Mouse (Mus musculus) central nervous system, embryonic 18 days (tissue): ENCODE measurements around the gene Ube2f. TPM values are rescaled to one million over a fixed set of nuclear protein-coding genes. Genes with fewer than 3 reads are reported as not detected.

Source experiments
- polyA plus RNA-seq: library from polyadenylated mRNA; depleted of rRNA; stranded (reverse); fragments of >200 nt; gene quantifications from 2 replicates; pipeline ENCODE4 v1.2.3, GENCODE M21; 2012; rRNA removed

Gene Ube2f
- 55.4 and 58.8 TPM in 2 replicates for polyA plus RNA-seq

GRCm38 (mm10) chr1:91249564-91250414 is at the start of gene Ube2f:
Gene Ube2f, plus strand, starts transcription at chr1:91250304.

GRCm38 (mm10) chr1:91297799-91298744 is 48.0 kb downstream of the Ube2f start, which contains the start of gene Scly:
Gene Scly, plus strand, starts transcription at chr1:91298338.

DNA sequence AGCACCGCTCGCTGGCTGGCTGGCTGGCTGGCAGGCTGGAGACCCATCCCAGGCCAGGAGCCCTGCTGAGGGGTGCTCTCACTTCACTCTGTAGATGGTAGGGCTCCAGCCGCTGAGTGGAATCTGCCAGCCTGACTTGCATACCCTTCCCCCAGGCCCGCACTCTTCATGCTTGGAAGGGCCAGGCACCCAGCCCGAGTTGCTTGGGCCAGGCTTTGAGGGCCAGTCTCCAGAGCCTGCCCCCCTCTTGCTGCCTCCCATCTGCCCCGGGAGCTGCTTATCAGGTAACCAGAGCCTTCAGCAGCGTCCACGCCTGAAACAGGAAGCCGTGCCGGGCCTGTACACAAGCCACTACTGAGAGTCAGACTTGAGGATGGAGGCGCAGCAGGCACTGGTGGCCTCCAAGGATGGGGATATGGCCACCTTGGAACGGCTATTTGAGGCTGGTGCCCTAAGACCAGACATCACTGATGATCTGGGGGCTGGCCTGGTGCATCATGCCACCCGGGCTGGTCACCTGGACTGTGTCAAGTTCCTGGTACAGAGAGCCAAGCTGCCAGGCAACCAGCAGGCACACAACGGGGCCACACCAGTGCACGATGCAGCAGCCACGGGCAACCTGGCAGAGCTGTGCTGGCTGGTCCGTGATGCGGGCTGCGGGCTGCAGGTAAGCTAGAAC is 71.8 kb downstream of the Ube2f start, which contains the start of gene Espnl:
TSS of gene Espnl (plus strand) at position 316 of the 679 bp plus-strand sequence.

Other genes with a start within 250 kb of the Ube2f start
- 0.10 and 0.19 TPM in 2 replicates for gene Rbm44, start 105.2 kb upstream of the Ube2f start, polyA plus RNA-seq
- gene Ramp1, start 70.5 kb upstream of the Ube2f start, polyA plus RNA-seq: 11.7 and 15.8 TPM in 2 replicates
- 9.1 and 10.6 TPM in 2 replicates for gene Scly, start 48.0 kb downstream of the Ube2f start, polyA plus RNA-seq
- gene Espnl, start 71.8 kb downstream of the Ube2f start, polyA plus RNA-seq: 0.09 and 0.14 TPM in 2 replicates
- gene Klhl30, start 100.7 kb downstream of the Ube2f start, polyA plus RNA-seq: 0.09 and 0.64 TPM in 2 replicates
- 0.28 and 0.58 TPM in 2 replicates for gene Erfe, start 116.1 kb downstream of the Ube2f start, polyA plus RNA-seq
- 129 and 131 TPM in 2 replicates for gene Ilkap, start 148.5 kb downstream of the Ube2f start, polyA plus RNA-seq
- gene Hes6, start 163.7 kb downstream of the Ube2f start, polyA plus RNA-seq: 113 and 114 TPM in 2 replicates
- 8.6 and 8.9 TPM in 2 replicates for gene Per2, start 209.0 kb downstream of the Ube2f start, polyA plus RNA-seq
- 19.6 and 20.5 TPM in 2 replicates for gene Traf3ip1, start 244.3 kb downstream of the Ube2f start, polyA plus RNA-seq